Mouse (Mus musculus): ENCODE data around the gene Nck2.

The Nck2 gene

DNA sequence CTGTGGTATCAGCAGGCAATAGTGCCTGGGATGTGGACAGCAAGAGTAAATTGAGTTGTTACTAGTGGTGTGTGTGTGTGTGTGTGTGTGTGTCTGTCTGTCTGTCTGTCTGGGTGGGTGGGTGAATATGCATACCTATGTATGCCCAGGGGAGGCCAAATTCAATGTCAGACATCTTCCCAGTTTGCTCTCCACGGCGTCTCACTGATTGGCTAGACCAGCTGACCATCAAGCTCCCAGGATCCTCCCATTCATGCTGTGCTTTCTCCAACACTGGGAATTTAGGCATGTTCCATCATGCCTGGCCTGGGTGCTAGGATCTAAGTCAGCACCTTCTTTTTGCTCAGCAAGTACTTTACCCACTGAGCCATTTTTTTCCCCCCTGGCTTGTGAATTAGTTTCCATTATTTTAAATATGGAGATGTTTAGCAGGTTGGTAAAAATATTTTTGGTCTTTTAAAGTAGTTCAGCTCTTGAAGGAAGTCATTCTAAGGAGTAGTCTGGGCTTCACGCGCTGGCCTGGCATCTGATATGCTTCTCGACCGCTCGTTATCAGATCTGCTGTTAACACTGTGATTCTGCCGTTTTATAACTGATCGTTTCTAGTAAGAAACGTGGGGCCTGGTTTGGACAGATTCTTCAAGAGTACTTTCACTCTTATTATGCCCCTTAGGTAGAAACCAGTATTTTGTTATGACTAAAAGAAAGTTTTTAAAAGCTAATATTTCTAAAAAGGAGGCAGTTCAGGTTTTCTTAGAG lies 26.2 kb downstream of the Nck2 start:
- DNase-seq = no peak

- no peak for DNase-seq
Observed at GRCm38 (mm10) chr1:43471180-43472045, 27.0 kb downstream of the Nck2 start.

DNA sequence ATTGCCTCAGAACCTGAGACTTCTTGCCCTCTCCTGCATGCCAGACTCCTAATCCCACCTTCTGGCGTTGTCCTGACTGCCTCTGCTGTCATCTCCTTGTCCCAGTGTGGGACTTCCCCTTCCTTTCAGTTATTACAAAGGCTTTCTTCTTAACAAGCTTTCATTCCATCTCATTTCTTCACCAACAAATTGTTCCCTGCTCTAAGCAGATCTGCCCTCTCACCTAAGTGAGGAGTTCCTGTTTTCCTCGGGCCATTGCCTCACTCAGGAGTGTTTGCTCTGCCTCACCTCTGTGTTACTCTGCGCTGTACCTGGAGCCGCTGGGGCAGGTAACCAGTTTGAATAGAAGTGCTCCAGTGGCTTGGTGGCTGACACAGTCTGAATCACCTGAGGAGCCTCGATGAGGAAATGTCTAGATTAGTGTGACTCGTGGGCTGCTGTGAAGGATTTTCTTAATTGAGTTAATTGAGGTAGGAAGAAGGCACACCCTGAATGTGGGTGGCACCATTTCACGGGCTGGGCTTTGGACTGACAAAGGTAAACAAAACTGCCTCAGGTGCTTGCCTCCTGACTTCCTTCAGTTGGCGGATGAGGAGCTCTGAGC lies 27.8 kb downstream of the Nck2 start:
- DNase-seq = peak; percentile 44

GRCm38 (mm10) chr1:43473734-43474534 lies 29.6 kb downstream of the Nck2 start:
- DNase-seq = peak; percentile 16

DNA sequence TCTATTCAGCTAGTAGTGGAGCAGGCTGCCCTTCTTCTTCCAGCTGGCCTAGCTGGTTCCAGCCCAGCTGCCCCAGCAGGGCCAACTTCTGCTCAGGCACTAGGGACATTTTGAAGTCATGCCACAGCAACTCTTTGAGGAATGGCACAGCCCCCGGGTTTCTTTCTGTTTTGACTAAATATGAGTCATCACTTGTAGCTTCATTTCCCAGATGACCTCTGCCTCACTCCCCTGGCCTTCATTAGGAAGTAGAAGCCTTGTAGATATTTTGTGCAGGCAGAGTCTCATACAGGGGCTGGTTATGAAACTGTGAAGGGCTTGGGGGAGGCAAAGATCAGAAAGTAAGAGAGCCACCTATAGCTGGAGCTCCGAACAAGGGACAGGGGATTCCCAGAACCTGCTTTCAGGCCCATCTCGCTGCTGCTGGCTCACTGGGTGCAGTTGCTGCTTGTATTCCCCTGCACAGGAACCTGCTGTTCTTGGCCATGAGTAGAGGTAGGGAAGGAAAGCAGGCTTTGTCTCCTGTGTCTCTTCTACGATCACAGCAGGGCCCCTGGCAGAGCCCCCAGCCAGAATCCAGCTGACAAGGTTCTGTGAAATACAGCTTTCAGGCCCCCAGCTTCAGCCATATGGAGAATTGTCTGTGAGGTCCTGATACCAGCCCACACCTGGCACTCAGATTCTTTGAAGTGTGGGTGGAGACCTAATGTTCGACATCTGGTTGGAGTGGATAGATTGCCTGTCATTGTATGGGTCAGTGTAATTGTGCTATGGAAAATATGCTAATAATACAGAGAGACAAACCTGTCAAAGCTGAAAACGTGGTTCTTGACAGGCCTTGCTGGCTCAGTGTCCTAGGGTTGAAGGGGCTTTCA lies 30.4 kb downstream of the Nck2 start:
- peak; percentile 21 for DNase-seq

- no peak for DNase-seq
Observed at GRCm38 (mm10) chr1:43477954-43478353, 33.6 kb downstream of the Nck2 start.

- no peak for DNase-seq
Observed at GRCm38 (mm10) chr1:43485204-43485603, 40.8 kb downstream of the Nck2 start.

- DNase-seq = no peak
Observed at GRCm38 (mm10) chr1:43486500-43486899, 42.1 kb downstream of the Nck2 start.

DNA sequence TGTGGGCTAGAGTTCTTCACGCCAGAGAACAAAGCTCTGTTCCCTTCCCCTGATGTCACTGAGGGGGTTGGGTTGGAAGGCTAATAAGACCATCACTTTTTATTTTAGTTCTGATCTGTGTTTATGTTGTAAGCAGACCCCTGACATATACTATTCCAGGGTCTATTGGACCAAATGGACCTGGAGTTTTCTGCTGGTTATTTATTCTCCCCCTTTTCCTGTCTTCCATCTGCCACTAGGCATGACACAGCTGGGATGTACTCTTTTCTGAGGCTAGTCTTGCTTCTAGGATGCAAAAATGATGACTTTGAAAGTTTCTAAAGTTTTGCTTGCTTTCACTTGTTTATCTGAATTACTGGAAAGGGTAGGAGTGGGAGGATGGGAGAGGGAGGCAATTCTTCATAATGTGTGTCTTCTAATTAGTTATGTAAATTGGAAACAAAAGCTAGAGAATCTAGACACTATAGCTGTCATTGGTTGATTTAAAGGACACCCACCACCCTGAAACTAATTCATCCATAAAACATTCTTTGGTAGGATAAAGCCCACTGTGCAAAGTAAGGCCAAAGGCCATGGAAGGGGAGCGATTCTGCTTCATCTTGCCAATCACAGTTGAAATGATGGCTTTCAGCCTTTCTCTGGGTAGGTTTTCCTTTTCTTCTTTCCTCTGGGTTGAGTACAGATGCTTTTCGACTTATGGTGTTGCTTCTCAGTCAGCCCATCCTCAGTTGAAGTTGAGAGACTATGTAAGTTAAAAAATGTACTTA lies 42.8 kb downstream of the Nck2 start:
- DNase-seq = no peak

- DNase-seq = no peak
Observed at GRCm38 (mm10) chr1:43489311-43489710, 44.9 kb downstream of the Nck2 start.

GRCm38 (mm10) chr1:43491506-43492269 lies 47.3 kb downstream of the Nck2 start:
- no peak for DNase-seq

- DNase-seq = no peak
Observed at GRCm38 (mm10) chr1:43492803-43493437, 48.5 kb downstream of the Nck2 start.

DNA sequence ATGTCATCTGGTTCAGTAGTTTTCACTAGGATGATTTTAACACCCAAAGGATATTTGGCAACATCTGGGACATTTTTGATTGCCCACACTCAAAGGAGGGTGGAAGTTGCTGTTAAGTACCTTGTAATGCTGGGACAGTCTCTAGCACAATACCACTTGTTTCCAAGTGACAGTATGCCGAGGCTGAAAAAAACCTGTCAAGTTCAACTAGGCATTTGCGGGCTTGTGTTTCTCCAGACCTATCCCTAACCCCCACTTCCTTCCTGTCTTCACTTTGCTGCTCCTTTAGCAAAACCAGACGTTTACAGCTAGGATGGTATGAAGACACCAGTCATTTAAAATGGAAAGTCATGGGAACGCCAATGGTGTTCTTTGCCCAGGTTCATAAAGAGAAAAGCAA lies 51.7 kb downstream of the Nck2 start:
- no peak for DNase-seq

DNA sequence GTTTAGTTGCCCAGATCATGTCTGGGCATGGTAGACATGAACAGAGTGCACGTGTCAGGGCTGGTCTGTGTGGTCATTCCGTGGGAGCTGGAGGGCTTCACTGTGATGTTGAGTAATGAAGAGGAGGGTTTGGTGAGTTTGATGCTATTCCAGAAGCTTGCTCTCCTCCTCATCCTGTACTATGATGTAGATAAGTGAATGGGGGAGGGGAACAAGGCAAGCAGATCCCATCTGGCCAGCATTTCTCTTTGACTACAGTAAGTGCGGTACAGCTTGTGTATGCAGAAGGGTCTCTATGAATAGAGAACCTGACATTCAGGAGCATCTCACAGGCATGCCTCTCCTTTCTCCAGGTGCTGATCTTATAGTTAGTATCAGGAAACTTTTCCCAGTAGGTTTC lies 52.6 kb downstream of the Nck2 start:
- DNase-seq = no peak

DNA sequence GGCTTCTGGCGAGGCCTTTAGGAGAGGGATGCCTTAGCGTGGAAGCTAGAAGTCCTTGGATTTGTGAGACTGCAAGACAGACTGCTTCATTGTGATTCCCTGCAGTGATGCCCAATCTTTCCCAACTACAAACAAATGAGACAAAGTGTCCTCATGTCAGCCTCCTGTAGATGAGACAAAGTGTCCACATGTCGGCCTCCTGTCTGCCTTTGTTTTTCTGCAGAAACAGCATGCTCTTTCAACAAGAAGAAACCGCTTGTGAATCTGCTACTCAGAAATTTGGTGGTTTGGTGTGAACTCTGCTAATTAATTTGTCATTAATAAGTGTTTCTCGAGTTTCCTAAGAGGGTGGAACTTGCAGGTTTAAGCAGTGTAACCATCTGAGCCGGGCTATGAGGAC lies 53.6 kb downstream of the Nck2 start:
- no peak for DNase-seq

GRCm38 (mm10) chr1:43500121-43500520 lies 55.7 kb downstream of the Nck2 start:
- DNase-seq = no peak

GRCm38 (mm10) chr1:43501143-43501919 lies 57.0 kb downstream of the Nck2 start:
- DNase-seq = no peak

GRCm38 (mm10) chr1:43501920-43502791 lies 57.8 kb downstream of the Nck2 start:
- no peak for DNase-seq

All from lung, postnatal 14 days (tissue).